Mouse (Mus musculus) heart, adult 9 months (tissue): ENCODE data around the gene Fam207a.

Experiments used
- DNase-seq, 2 experiments: peaks; one replicate each; pipeline ENCODE4 v3.0.0; 2022; ENCODE audit warnings: low spot score in 2 of 2

Gene Fam207a

GRCm38 (mm10) chr10:77531026-77532019 is 15.7 kb upstream of the Fam207a start:
- no peak for DNase-seq

GRCm38 (mm10) chr10:77530140-77530539 is 14.6 kb upstream of the Fam207a start, which contains the start of gene Itgb2:
Gene Itgb2 (plus strand): TSS chr10:77530252.
- DNase-seq: no peak

GRCm38 (mm10) chr10:77528634-77529033 is 13.0 kb upstream of the Fam207a start:
- DNase-seq: no peak

GRCm38 (mm10) chr10:77526488-77526887 is 10.9 kb upstream of the Fam207a start:
- no peak for DNase-seq

GRCm38 (mm10) chr10:77523321-77523720 is 7.7 kb upstream of the Fam207a start:
- DNase-seq: no peak

GRCm38 (mm10) chr10:77522746-77523145 is 7.2 kb upstream of the Fam207a start:
- DNase-seq: no peak

- no peak for DNase-seq
These were observed 6.6 kb upstream of the Fam207a start for GRCm38 (mm10) chr10:77522021-77522731.

GRCm38 (mm10) chr10:77520497-77520896 is 4.9 kb upstream of the Fam207a start:
- no peak for DNase-seq

GRCm38 (mm10) chr10:77519191-77519590 is 3.6 kb upstream of the Fam207a start:
- no peak for DNase-seq

GRCm38 (mm10) chr10:77517801-77518200 is 2.2 kb upstream of the Fam207a start:
- no peak for DNase-seq

- peak; percentile 47 to 61 for DNase-seq
These were observed 1.6 kb upstream of the Fam207a start for GRCm38 (mm10) chr10:77517066-77517620.

GRCm38 (mm10) chr10:77516379-77516951 is 880 bp upstream of the Fam207a start:
- DNase-seq: peak in 1 of 2 experiments; percentile 17

GRCm38 (mm10) chr10:77510225-77510982 is 5.2 kb downstream of the Fam207a start:
- DNase-seq: no peak

GRCm38 (mm10) chr10:77509403-77510187 is 6.0 kb downstream of the Fam207a start:
- peak; percentile 77 to 79 for DNase-seq

- DNase-seq: no peak
These were observed 6.8 kb downstream of the Fam207a start for GRCm38 (mm10) chr10:77508744-77509143.

GRCm38 (mm10) chr10:77507779-77508178 is 7.8 kb downstream of the Fam207a start:
- DNase-seq: no peak

- peak; percentile 68 to 85 for DNase-seq
These were observed 8.5 kb downstream of the Fam207a start for GRCm38 (mm10) chr10:77506961-77507577.

- DNase-seq: no peak
These were observed 9.1 kb downstream of the Fam207a start for GRCm38 (mm10) chr10:77506526-77506925.

- DNase-seq: no peak
These were observed 11.4 kb downstream of the Fam207a start for GRCm38 (mm10) chr10:77504143-77504542.
